Mouse (Mus musculus) MN1 (cell line): ENCODE results near the gene Thbs3.
A peak's percentile ranks its signal among the peaks of the same experiment; 100 is the strongest.

Source experiments
- DNase-seq: peaks from one replicate; pipeline ENCODE4 v3.0.0-alpha.2; 2016; ENCODE audit warnings: low spot score

Gene Thbs3

GRCm38 (mm10) chr3:89214681-89215411, at the start of gene Thbs3:
Gene Thbs3 (plus strand): TSS chr3:89215180.
- peak; percentile 61 for DNase-seq

DNA sequence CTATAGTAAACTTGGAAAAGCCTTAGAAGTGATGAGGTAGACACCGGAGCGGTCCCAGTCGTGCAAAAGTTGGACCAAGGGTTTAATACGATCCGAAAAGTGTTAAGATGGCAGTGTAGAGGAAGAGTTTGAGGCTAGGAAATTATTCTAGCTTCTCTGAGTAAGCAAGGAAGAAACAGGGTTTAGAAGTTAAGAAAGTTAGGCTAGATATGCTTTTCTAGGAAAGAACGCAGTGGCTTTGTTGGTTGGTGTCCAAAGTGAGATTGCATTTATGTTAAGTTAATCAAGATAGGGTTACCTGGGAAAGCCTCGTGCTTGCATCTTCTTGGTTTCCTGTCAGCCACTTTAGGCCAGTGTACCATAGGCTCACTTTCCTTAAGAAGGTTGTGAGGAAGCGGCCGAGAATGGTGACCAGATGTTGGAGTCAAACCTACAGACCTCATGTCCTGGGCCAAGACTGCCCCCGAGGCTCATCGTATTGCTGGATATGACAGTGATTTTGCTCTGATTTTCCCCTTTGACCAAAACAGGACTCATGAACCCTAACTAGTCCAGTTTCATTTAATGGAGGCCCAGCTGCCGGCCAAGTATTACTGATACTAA, 49.6 kb upstream of the Thbs3 start:
- DNase-seq, result no peak

GRCm38 (mm10) chr3:89166945-89167344, 48.0 kb upstream of the Thbs3 start:
- DNase-seq, result no peak

GRCm38 (mm10) chr3:89174844-89175243, 40.1 kb upstream of the Thbs3 start:
- no peak for DNase-seq

DNA sequence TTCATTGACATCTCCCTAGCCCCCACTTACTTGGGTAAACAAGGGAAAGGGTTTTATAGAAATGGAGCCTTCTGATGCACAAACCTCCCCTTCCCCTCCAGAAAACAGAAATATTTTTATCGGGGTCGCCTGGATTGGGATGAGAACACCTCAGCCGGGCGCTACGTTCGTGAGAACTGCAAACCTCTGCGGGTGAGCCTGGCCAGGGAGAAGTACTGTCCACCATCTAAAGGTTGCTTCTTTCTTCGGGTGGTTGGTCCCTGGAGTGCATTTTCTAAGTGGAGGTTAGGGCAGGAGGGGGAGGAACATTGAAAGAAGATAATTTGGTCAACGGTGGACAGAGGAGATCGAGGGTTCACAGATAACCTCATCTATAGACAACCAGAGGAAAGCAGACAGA, 39.4 kb upstream of the Thbs3 start:
- DNase-seq, result no peak

DNA sequence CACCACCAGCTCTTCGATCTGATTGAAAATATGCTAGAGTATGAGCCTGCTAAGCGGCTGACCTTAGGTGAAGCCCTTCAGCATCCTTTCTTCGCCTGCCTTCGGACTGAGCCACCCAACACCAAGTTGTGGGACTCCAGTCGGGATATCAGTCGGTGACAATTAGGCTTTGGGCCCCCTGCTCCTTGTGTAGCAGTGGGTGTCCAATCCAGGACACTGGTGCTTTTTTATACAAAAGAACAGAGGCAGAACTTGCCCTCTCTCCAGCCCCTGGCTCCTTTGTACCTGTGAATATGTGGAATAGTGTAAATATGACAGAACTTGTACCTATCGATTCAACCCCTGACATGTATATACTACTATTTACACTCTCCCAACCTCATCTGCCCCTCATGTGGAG, 38.6 kb upstream of the Thbs3 start:
- no peak for DNase-seq

DNA sequence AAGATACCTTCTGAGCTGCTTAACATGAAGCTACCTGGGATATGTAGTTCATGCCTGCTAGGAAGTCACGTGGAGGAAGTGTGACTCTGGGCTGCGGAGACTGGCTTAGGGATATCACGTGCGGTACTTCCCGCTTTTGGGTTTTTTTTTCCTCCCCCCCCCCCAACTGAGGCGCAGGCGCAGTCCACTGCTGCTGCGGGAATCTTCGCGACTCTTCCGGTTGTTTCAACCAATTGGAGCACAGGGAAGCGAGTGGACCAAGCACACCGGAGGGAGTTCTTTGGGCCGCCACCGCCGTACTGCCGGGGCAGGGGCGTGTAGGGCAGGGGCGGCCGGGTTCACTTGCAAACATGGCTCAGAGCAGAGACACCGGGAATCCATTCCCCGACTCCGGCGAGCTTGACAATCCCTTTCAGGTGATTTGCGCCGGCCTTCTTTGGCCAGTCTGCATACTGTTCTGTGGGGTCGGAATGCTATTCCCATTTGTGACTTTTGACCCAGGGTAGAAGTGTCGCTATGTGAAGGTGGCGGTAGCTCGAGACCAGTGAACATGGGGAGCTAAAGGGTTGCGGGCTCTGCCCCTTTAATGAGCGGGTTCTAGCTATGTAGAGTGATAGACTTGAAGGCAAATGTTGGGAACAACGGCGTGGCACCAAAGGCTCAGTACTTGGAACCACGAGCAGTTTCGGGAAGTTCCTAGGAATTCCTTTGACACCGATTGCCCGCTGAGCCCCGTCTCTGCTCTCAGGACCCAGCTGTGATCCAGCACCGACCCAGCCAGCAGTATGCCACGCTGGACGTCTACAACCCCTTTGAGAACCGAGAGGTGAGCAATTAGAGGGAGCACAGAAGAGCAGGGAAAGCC, 37.5 kb upstream of the Thbs3 start, which contains the start of gene Scamp3:
Gene Scamp3 (plus strand): TSS at position 232 of the 865 bp plus-strand sequence.
- peak; percentile 96 for DNase-seq

DNA sequence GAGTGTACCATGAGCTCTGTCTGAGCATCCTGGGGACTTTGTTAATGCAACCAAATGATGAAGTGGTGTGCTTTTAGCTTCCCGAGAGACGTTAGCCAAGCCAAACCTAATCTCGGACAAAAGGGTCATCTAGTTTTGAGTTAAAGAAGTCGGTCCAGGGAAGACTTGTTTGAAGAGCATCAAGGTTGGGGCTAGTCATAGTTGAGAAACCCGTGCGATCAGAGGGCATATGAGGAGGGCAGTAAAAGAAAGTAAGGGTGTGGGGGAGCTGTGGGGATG, 36.9 kb upstream of the Thbs3 start:
- no peak for DNase-seq

DNA sequence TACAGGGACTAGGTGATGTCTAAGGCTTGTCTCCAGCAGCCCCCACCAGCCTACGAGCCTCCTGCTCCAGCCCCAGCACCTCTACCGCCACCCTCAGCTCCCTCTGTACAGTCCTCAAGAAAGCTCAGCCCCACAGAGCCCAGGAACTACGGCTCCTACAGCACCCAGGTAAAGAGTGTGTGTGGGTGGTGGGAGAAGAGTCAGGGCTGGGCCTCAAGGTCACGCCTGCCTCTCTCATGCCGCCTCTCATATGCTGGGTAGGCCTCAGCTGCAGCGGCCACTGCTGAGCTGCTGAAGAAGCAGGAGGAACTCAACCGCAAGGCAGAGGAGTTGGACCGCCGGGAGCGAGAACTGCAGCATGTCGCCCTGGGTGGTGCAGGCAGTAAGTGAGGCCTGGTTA, 35.9 kb upstream of the Thbs3 start:
- DNase-seq, result no peak

DNA sequence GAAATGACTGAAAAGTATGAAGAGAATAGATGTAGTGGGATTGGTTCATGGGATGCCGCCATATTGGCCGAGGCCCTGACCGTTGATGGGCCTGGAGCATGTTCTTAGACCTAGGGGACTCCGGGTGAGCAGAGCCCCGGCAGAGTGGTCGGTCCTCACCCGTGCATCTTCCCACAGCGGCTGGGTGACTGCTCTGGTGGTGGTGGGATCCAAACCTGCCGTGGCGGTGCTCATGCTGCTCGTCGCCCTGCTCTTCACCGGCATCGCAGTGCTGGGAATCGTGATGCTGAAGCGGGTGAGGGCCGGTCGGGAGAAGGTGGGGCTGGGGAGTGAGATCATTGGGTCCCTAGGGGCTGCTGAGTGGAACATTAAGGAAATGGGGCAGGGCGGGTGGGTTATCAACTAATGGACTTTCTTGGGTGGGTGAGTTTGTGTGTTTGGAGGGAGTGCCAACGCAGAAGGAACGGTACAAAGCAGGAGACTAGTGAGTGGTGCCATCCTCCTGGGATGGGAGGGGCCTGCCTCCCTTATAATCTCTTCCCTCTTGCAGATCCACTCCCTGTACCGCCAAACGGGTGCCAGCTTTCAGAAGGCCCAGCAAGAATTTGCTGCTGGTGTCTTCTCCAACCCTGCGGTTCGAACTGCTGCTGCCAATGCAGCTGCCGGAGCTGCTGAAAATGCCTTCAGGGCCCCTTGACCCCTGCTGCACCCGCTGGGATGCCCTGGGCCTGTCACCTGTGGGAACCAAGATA, 33.1 kb upstream of the Thbs3 start:
- DNase-seq, result no peak

- peak; percentile 29 for DNase-seq
Observed at GRCm38 (mm10) chr3:89182531-89183057, 32.4 kb upstream of the Thbs3 start.

DNA sequence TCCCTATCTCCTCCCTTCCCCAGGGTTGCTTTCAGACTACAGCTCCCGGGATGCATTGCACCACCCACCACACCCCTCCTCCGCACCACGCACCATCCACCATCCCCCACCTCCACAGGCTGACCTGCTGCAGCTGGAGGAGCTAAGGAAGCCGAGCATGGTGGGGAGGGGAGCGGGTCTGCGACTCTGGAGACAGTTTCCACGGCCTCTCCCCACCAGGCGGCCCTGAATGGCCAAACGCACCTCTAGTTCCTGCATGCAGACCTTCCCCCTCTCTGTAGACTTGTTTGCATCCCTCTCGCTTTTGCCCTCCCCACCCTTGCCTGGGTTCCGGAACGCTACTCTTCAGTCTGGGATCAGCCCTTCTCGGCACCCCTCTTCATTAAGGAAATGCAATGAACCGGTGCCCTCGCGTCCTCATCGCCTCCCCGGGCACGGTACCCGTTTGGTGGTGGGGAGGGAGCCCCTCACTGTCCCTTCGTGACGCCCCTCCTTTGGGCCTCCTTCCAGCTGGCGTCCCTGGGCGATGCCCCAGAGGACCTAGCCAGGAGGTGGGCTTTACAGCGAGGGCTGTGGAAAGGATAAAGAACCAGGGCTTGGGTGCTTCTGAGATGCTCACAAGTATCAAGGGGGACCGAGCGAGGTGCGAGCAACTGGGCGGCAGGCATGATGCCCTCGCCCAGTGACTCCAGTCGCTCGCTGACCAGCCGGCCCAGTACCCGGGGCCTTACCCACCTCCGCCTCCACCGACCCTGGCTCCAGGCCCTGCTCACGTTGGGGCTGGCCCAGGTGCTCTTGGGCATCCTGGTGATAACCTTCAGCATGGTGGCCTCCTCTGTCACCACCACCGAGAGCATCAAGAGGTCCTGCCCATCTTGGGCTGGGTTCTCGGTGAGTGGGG, 31.7 kb upstream of the Thbs3 start, which contains the start of gene Fam189b:
Gene Fam189b (plus strand): TSS at position 86 of the 901 bp plus-strand sequence.
- DNase-seq, result peak; percentile 89

DNA sequence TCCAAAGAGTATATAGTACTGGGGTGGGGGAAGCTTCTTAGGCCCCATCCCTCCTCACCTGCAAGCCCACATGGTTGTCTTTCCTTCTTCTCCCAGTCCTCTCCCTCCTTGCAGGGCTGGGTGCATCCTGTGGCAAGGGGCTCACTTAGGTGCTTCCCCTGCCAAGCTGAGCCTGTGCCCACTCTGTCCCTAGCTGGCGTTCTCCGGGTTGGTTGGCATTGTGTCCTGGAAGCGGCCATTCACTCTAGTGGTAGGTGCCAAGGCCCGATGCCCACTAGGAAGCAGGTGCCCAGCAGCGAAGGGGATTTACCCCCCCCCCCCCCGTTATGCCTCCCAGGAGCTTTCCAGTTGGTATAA, 31.0 kb upstream of the Thbs3 start:
- no peak for DNase-seq

DNA sequence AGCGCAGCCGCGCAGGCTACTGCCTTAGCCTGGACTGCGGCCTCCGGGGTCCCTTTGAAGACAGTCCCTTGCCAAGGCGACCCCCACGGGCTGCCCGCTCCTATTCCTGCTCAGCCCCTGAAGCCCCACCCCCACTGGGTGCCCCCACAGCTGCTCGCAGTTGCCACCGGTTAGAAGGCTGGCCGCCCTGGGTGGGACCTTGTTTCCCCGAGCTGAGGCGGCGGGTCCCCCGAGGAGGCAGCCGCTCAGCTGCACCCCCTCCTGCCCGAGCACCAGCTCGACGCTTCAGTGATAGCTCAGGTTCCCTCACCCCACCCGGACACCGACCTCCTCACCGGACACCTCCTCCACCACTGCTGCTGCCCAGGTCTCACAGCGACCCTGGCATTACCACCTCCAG, 27.8 kb upstream of the Thbs3 start:
- DNase-seq, result no peak

DNA sequence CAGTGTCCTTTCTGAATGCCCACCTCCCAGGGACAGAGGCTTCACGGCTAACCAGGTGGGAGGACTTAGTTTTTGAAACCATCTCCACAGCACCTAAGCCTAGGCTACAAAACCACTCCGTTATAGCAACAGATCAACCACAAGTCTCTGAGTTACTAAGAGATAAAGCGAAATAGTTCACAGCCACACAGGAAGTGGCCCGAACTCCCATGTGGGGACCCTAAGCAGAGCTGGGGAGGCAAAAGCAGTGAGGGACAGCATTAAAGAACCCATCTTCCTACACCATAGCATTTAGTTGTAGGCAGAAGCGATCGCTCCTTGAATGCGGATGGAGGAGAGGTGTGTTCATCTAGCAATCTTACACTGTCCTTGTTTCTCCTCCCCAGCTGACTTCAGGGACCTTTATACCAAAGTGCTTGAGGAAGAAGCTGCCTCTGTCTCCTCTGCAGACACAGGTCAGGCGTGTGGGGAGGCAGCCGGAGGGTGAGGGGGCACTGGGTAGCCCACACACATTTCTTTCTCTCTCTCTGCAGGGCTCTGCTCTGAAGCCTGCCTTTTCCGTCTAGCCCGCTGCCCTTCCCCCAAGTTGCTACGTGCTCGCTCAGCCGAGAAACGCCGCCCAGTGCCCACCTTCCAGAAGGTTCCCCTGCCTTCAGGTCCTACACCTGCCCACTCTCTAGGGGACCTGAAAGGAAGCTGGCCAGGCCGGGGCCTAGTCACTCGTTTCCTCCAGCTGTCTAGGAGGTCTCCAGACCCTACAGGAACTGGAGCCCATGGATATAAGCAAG, 27.1 kb upstream of the Thbs3 start:
- DNase-seq, result no peak

DNA sequence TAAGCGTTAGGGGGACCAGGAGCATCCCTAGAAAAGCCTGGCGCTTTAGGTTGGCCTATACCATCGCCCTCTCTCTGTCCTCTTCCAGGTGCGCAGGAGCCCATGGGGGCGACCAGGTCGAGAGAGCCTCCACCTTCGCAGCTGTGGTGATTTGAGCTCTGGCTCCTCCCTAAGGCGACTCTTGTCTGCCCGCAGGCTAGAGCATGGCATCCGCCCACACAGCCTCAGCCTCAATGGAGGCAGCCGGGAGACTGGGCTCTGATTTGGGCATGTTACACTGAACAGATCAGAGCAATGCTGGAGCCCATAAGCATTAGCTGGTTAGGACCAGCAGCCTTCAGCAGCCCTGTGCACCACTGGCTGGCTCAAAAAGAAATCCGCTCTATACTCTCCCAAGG, 26.5 kb upstream of the Thbs3 start:
- DNase-seq, result no peak

DNA sequence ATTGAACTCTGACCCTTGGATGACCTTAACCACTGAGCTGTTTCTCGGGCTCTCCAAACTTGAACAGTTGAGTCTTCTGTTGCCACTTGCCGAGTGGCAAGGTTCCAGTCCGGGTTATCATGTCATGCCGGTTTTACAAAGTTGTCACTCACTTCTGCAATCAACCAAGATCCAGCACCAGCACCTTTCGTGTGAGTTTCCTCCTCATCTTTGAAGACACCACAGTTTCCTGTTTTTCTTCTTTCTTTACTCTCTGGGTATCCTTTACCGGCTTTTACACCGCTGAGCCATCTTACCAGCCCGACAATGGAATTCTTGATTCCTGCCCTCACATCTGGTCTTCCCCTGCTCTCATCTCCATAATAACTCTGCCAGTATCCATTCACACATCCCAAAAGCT, 24.5 kb upstream of the Thbs3 start:
- DNase-seq, result no peak

DNA sequence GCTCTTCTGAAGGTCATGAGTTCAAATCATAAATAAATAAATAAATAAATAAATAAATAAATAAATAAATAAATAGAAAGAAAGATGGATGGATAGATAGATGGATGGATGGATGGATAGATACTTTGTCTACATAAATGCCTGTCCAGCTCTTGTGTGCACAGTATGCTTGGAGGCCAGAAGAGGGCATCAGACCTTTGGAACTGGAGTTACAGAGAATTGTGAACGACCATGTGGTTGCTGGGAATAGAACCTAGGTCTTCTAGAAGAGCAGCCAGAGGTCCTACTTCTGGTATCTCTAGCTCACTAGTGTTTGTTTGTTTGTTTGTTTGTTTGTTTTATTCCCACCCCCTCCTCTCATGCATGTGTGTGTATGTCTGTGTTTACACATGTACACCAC, 21.6 kb upstream of the Thbs3 start:
- DNase-seq, result no peak

- peak; percentile 57 for DNase-seq
Observed at GRCm38 (mm10) chr3:89193853-89194252, 21.1 kb upstream of the Thbs3 start.
